Mouse (Mus musculus): Measurements from ENCODE around the gene Esyt1.

DNA sequence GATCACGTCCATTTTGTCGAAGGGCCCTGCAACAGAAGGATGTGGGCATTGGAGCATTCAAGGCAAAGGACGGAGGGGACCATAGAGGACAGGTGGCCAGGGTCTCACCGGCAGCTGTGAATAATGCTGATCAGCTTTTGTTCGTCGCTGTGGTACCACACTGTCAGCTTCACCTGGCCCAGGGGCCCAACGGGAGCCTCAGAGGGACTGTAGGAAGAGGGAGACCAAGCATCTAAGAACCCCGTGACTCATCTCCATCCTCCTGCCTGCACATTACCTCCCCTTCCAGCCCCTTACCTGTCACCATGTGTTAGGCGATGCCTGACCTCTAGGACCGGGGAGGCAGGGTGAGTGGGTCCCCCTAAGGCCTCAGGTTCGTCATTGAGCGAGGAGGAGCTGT is 13.9 kb downstream of the Esyt1 start:
- no peak for TF ChIP-seq CTCF (IDR thresholded peaks at IDR 0.05; ENCODE audit: control insufficient read depth, insufficient read depth, low read length)
- TF ChIP-seq POLR2A (IDR thresholded peaks at IDR 0.05; ENCODE audit: borderline replicate concordance, control insufficient read depth, low read depth, low read length), result no peak

All from bone marrow, adult 2 months (tissue).